Mouse (Mus musculus) ES-E14 (cell line): ENCODE measurements around the gene Arhgef25.

ENCODE experiments used
- CHD2 ChIP-seq: IDR thresholded peaks from 2 replicates; pipeline ENCODE4 v1.6.1; 2014; ENCODE audit warnings: mild to moderate bottlenecking, low read depth, low read length, inconsistent platforms
- HCFC1 ChIP-seq: IDR thresholded peaks from 2 replicates; pipeline ENCODE4 v1.6.1; 2012; ENCODE audit warnings: low read length, inconsistent platforms, borderline replicate concordance; ENCODE audit not compliant: insufficient read depth
- MAFK ChIP-seq: IDR thresholded peaks from 2 replicates; pipeline ENCODE4 v1.6.1; 2014; ENCODE audit warnings: mild to moderate bottlenecking, low read depth, low read length, inconsistent platforms; ENCODE audit not compliant: insufficient read depth
- ZNF384 ChIP-seq: IDR thresholded peaks from 2 replicates; pipeline ENCODE4 v1.6.1; 2012; ENCODE audit warnings: low read depth, low read length, inconsistent platforms

DNA sequence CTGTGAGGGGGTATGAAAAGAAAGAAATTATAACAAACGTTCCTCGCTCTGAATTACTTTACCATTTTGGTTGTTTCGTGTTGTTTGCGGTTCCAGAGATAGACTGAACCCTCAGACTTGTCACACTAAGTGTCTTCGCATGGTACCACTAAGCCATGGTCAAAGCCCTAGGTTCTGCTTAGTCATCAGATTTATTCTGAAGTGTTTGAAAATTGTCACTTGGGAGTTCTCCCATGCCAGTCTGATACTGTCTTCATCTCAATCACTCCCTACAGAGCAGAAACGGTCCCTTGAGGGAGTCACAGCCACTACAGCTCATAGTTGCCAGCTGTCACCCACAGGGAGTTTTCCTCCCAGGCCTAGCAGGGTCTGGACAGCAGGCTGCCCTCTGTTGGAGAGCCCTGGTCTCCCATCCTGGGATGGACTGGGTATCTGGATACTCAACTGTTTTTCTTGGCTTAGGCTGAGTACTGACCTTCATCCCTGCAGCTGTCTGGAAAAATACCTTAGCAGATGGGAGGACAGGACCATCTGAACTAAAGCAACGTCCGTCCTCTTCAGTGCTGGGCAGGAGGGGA is 36.5 kb upstream of the Arhgef25 start:
- TF ChIP-seq ZNF384 (no peak), HCFC1 (no peak), MAFK (peak; percentile 73), CHD2 (no peak)
